Mouse (Mus musculus) MN1 (cell line): ENCODE data around the gene Tor1aip2.

Experiments
- DNase-seq: peaks from one replicate; pipeline ENCODE4 v3.0.0-alpha.2; 2016; ENCODE audit warnings: low spot score

Tor1aip2 gene

GRCm38 (mm10) chr1:156111728-156112127 lies 76.5 kb downstream of the Tor1aip2 start:
- DNase-seq: peak; percentile 96

DNA sequence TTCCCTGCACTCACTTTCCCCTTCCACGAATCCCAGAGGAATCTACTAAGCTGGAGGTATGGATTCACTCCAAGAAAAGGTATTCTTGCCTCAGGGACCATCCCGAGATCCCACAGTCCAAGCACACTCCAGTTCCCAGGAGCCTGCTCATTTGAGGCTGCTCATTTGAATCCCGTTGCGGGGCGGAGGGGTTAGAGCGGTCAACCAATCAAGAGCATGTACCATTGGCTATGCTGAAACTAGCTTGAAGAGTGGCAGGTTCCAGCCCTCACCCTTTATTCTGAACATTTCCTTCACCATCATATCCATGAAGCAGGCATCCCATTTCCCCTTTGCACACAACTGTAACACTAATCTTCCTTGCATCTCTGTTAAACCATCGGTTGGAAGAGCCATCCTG lies 76.9 kb downstream of the Tor1aip2 start:
- DNase-seq: no peak

GRCm38 (mm10) chr1:156113884-156114499 lies 78.8 kb downstream of the Tor1aip2 start:
- DNase-seq: no peak

DNA sequence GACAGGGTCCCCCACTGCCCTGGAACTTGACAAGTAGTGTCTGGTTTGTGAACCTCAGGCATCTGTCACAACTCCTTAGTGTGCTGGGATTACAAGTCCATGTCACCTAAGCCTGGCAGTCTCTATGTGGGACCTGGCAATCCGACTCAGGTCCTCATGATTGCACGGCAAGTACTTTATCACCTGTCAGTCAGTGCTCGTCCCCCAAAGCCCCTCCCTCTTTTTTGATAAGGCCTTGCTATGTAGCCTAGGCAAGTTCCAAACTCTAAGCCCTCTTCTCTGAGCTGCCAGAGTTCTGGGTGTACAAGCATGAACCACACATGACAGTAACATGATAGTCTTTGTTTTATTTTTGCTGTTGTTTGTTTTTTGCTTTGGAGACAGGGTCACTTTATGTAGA lies 81.6 kb downstream of the Tor1aip2 start:
- no peak for DNase-seq
